Mouse (Mus musculus) liver, embryonic 15.5 days (tissue): ENCODE measurements around the gene Ccdc105. TPM values are rescaled to one million over a fixed set of nuclear protein-coding genes. Genes with fewer than 3 reads are reported as not detected.

Experiments
- ATAC-seq: fragments of 200-750 bp; cut with Nextera tagmentation; 2 replicates; pipeline ENCODE4 v1.8.0; 2017; ENCODE audit warnings: moderate number of reproducible peaks, mild to moderate bottlenecking, moderate library complexity; ENCODE audit not compliant: insufficient read depth
- H3K27ac ChIP-seq: fragments of 300-500 bp; sonication (generic); replicated peaks from 2 replicates; pipeline ENCODE4 v1.5.1; 2015; ENCODE audit warnings: mild to moderate bottlenecking, inconsistent platforms
- H3K27me3 ChIP-seq: fragments of 300-500 bp; sonication (generic); 2 replicates; pipeline ENCODE4 v1.6.1; 2015; ENCODE audit warnings: mild to moderate bottlenecking, inconsistent platforms
- H3K36me3 ChIP-seq: fragments of 300-500 bp; sonication (generic); replicated peaks from 2 replicates; pipeline ENCODE4 v1.6.1; 2015; ENCODE audit warnings: moderate library complexity, mild to moderate bottlenecking, inconsistent platforms
- H3K4me1 ChIP-seq: fragments of 300-500 bp; sonication (generic); replicated peaks from 2 replicates; pipeline ENCODE4 v1.6.1; 2015; ENCODE audit warnings: inconsistent platforms
- H3K4me2 ChIP-seq: fragments of 300-500 bp; sonication (generic); 2 replicates; pipeline ENCODE4 v1.6.1; 2015; ENCODE audit warnings: moderate library complexity, mild to moderate bottlenecking, inconsistent platforms
- H3K4me3 ChIP-seq: fragments of 300-500 bp; sonication (generic); replicated peaks from 2 replicates; pipeline ENCODE4 v1.5.1; 2015; ENCODE audit warnings: mild to moderate bottlenecking, inconsistent platforms
- H3K9ac ChIP-seq: fragments of 300-500 bp; sonication (generic); 2 replicates; pipeline ENCODE4 v1.6.1; 2015; ENCODE audit warnings: moderate library complexity, mild to moderate bottlenecking, inconsistent platforms
- H3K9me3 ChIP-seq: fragments of 300-500 bp; sonication (generic); replicated peaks from 2 replicates; pipeline ENCODE4 v1.6.1; 2016; ENCODE audit warnings: inconsistent platforms
- WGBS: fragments of 180-500 bp; shearing (Covaris S2); methylation state at CpG from one replicate; pipeline ENCODE4 v1.1.7; 2015; ENCODE audit warnings: mixed read lengths; ENCODE audit not compliant: insufficient replicate concordance; 5-methylcytosine and 5-hydroxymethylcytosine counted together
- polyA plus RNA-seq: library from polyadenylated mRNA; unstranded; fragments of >200 nt; fragmentation: Nextera tagmentation; extraction: Ambion mirVana; gene quantifications from 2 replicates; pipeline ENCODE4 v1.2.1, GENCODE M21; 2015

Ccdc105 gene
- polyA plus RNA-seq, 1 experiment from 2014 or later, result not detected

GRCm38 (mm10) chr10:78747035-78747721, 5.7 kb downstream of the Ccdc105 start:
- ATAC-seq, result no peak
- 4% methylated on average over 27 of the region's 27 CpGs for WGBS

DNA sequence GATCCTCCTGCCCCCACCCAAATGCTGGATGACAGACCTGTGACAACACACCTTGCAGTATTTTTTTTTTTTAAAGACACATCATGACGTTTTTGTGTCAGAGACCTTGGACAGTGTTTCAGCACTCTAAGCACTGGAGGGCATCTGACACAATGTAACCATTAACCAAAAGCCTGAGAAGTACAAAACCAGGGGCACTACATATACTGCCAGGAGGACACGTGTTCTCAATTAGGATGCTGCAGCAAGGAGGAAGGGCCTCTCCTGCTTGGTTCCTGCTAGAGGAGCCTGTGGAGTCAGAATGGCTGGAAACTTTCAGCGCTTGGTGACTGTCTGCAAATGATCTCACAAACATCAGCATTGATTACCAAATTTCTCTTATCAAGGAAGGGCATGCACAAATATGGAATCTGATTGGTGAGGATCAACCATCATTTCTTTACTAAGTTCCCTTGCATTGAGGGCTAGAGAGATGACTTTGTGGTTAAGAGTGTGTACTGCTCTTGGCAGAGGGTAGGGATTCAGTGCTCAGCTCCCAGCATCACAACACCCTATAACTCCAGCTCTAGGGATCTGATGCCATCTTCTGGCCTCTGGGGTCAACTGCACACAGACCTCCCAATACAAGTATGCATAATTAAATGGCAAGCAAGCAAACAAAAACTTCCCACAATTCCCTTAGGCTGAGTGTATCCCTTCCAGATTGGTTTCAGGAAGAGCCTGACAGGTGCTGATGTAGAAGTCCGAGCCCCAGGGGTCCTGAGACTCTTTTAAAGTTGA, 7.2 kb downstream of the Ccdc105 start:
- no peak for ATAC-seq
- Histone ChIP-seq H3K27me3 (peaks cover 14% of the 10 kb centered on the region), H3K9me3 (no peaks in the 10 kb centered on the region), H3K4me2 (no peak overlapping the region), H3K36me3 (no peaks in the 10 kb centered on the region), H3K4me3 (no peak overlapping the region), H3K4me1 (no peaks in the 10 kb centered on the region), H3K9ac (no peak overlapping the region), H3K27ac (no peak overlapping the region)
- 33% methylated on average over 4 of the region's 4 CpGs for WGBS

More at GRCm38 (mm10) chr10:78747035-78747721, 5.7 kb downstream of the Ccdc105 start:
- no peaks in the 10 kb centered on the region for H3K9me3 ChIP-seq
- H3K4me3 ChIP-seq, result no peak overlapping the region
- H3K4me1 ChIP-seq, result no peaks in the 10 kb centered on the region
- no peaks in the 10 kb centered on the region for H3K36me3 ChIP-seq
- H3K27me3 ChIP-seq, result peaks cover 27% of the 10 kb centered on the region
- H3K4me2 ChIP-seq, result peak overlapping the region; percentile 23; the same call in 1 of the 2 replicates
- H3K27ac ChIP-seq, result no peak overlapping the region
- no peak overlapping the region for H3K9ac ChIP-seq

- Histone ChIP-seq H3K4me1 (no peaks in the 10 kb centered on the region), H3K4me2 (no peak overlapping the region), H3K4me3 (no peak overlapping the region), H3K27ac (no peak overlapping the region), H3K27me3 (peaks cover 12% of the 10 kb centered on the region), H3K36me3 (no peaks in the 10 kb centered on the region), H3K9ac (no peak overlapping the region), H3K9me3 (no peaks in the 10 kb centered on the region)
- no peak for ATAC-seq
Measured at GRCm38 (mm10) chr10:78743721-78744120, 9.1 kb downstream of the Ccdc105 start.

DNA sequence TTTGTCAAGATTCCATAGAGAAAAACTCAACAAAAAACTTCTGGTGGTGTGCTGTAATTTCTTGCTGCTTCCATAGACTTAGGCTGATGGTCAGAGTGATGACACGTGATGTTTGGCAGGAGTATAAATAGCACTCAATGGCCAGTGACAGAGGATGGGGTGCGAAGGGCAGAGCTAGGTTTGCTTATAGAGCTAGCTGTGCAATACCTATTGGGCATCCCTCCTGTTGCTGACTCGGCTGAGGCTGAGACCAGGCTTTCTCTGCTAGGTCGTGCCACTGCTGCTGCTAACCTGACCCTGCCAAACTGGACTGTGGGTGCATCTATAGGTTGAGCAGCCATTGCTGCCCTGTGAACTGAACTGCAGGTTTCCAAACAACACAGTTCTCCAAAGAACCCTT, 13.0 kb downstream of the Ccdc105 start:
- ATAC-seq, result no peak
- H3K4me1 ChIP-seq, result no peaks in the 10 kb centered on the region

GRCm38 (mm10) chr10:78727876-78728275, 25.0 kb downstream of the Ccdc105 start:
- WGBS, result 65% methylated on average over 5 of the region's 5 CpGs
- H3K27ac ChIP-seq, result no peak overlapping the region
- no peaks in the 10 kb centered on the region for H3K4me1 ChIP-seq
- no peak overlapping the region for H3K4me2 ChIP-seq
- H3K36me3 ChIP-seq, result no peaks in the 10 kb centered on the region
- no peak overlapping the region for H3K9ac ChIP-seq
- no peaks in the 10 kb centered on the region for H3K27me3 ChIP-seq
- no peaks in the 10 kb centered on the region for H3K9me3 ChIP-seq
- H3K4me3 ChIP-seq, result no peak overlapping the region
- ATAC-seq, result no peak

More for the DNA sequence above, 13.0 kb downstream of the Ccdc105 start:
- H3K36me3 ChIP-seq, result no peaks in the 10 kb centered on the region
- no peak overlapping the region for H3K9ac ChIP-seq
- H3K27me3 ChIP-seq, result no peaks in the 10 kb centered on the region
- no peak overlapping the region for H3K27ac ChIP-seq
- H3K9me3 ChIP-seq, result no peaks in the 10 kb centered on the region
- WGBS, result 46% methylated on average over 4 of the region's 4 CpGs
- H3K4me2 ChIP-seq, result no peak overlapping the region
- H3K4me3 ChIP-seq, result no peak overlapping the region

DNA sequence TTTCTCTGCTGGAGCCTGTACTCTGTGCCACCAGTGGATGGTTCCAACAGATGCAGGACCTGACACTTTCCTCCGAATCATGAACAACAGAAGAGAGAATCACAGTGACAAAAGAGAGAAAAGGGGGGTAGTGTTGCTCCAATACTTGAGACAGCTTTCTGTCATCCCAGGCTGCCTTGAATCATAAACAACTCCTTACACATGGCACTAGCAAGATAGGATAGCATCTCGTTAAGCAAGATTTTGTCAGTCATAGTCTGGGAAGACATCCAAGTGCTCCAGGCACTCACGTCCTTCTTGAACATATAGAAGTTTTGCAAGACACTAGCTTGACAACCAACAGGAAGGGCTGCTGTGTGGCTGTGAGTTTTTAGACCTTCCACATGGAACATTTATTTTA, 25.8 kb downstream of the Ccdc105 start:
- H3K4me2 ChIP-seq, result no peak overlapping the region
- no peaks in the 10 kb centered on the region for H3K9me3 ChIP-seq
- 55% methylated on average over 3 of the region's 3 CpGs for WGBS
- H3K36me3 ChIP-seq, result no peaks in the 10 kb centered on the region
- H3K27me3 ChIP-seq, result no peaks in the 10 kb centered on the region
- H3K27ac ChIP-seq, result no peak overlapping the region
- H3K9ac ChIP-seq, result no peak overlapping the region
- H3K4me1 ChIP-seq, result no peaks in the 10 kb centered on the region
- no peak for ATAC-seq
- H3K4me3 ChIP-seq, result no peak overlapping the region

- Histone ChIP-seq H3K4me1 (no peaks in the 10 kb centered on the region), H3K36me3 (no peaks in the 10 kb centered on the region), H3K27me3 (no peaks in the 10 kb centered on the region), H3K4me3 (no peak overlapping the region), H3K9ac (no peak overlapping the region), H3K4me2 (no peak overlapping the region), H3K27ac (no peak overlapping the region), H3K9me3 (no peaks in the 10 kb centered on the region)
- ATAC-seq, result no peak
- WGBS, result 35% methylated on average over 2 of the region's 2 CpGs
Measured at GRCm38 (mm10) chr10:78723416-78723815, 29.4 kb downstream of the Ccdc105 start.

GRCm38 (mm10) chr10:78722654-78723053, 30.2 kb downstream of the Ccdc105 start:
- Histone ChIP-seq H3K27ac (no peak overlapping the region), H3K9ac (no peak overlapping the region), H3K36me3 (no peaks in the 10 kb centered on the region), H3K4me1 (no peaks in the 10 kb centered on the region), H3K4me2 (no peak overlapping the region), H3K4me3 (no peak overlapping the region), H3K27me3 (no peaks in the 10 kb centered on the region), H3K9me3 (no peaks in the 10 kb centered on the region)
- ATAC-seq, result no peak
- WGBS, result 48% methylated on average over 2 of the region's 2 CpGs

DNA sequence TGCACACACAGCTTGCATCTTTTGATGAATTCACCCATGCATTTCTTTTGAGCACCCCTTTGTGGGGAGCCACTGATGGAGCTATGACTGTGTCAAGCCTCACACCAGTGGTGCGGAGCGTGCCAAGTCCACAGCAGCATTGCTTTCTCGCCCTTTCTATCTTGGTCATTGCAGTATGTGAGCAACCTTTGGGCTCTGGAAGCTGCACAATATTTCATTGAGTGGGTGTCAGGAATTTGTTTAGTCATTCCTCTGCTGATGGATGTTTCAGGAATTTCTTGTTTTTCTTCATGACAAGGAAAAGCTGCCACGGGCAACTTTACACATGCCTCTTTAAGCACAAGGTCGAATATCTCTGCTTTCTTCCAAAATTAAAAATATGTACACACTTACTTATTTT, 30.8 kb downstream of the Ccdc105 start:
- Histone ChIP-seq H3K4me2 (no peak overlapping the region), H3K4me1 (no peaks in the 10 kb centered on the region), H3K4me3 (no peak overlapping the region), H3K36me3 (no peaks in the 10 kb centered on the region), H3K27ac (no peak overlapping the region), H3K9me3 (no peaks in the 10 kb centered on the region), H3K9ac (no peak overlapping the region), H3K27me3 (no peaks in the 10 kb centered on the region)
- ATAC-seq, result no peak
- WGBS, result 63% methylated on average over 5 of the region's 5 CpGs

GRCm38 (mm10) chr10:78718056-78718455, 34.8 kb downstream of the Ccdc105 start, which contains the start of gene Casp14:
TSS of gene Casp14 (minus strand) at chr10:78718294.
- 53% methylated on average over 11 of the region's 11 CpGs for WGBS
- Histone ChIP-seq H3K9me3 (no peaks in the 10 kb centered on the region), H3K27me3 (no peaks in the 10 kb centered on the region), H3K27ac (no peak within 1 kb of the TSS), H3K4me1 (no peaks in the 10 kb centered on the region), H3K9ac (no peak within 1 kb of the TSS), H3K36me3 (no peaks in the 10 kb centered on the region), H3K4me2 (no peak within 1 kb of the TSS), H3K4me3 (no peak within 1 kb of the TSS)
- no peak for ATAC-seq

- Histone ChIP-seq H3K4me2 (no peak overlapping the region), H3K9me3 (no peaks in the 10 kb centered on the region), H3K4me1 (no peaks in the 10 kb centered on the region), H3K9ac (no peak overlapping the region), H3K4me3 (no peak overlapping the region), H3K27ac (no peak overlapping the region), H3K36me3 (no peaks in the 10 kb centered on the region), H3K27me3 (no peaks in the 10 kb centered on the region)
- ATAC-seq, result no peak
Measured at GRCm38 (mm10) chr10:78716231-78716630, 36.6 kb downstream of the Ccdc105 start.
